Comparison of ENCODE assay signal across 8 mouse cellular contexts in genomic region chr7:123235449-123235848, GRCm38 (mm10). TPM values are rescaled to one million over a fixed set of nuclear protein-coding genes. Genes with fewer than 3 reads are reported as not detected.
DNase-seq lines count a peak whose midpoint lies in the region; ATAC-seq and TF ChIP-seq lines count a peak whose summit lies in the region.
"Had no signal": no experiment of that assay in that cellular context is flagged by ENCODE, and none has a peak within 500 bp of the region (broad histone marks: within the 10 kb centered on the region; RNA-seq: fewer than 3 reads in every experiment).

No protein-coding gene starts in this region.

- no peaks in the 10 kb centered on the region for H3K27me3 ChIP-seq in liver, postnatal 0 days (ENCODE audit: insufficient read depth, low read length)
- H3K27me3 ChIP-seq in liver, embryonic 12.5 days (replicated peaks), result no peaks in the 10 kb centered on the region
- no peaks in the 10 kb centered on the region for H3K27me3 ChIP-seq in heart, embryonic 10.5 days (ENCODE audit: insufficient read depth, poor library complexity, severe bottlenecking)
- H3K27me3 ChIP-seq: limb, embryonic 12.5 days had no signal

- ATAC-seq in liver, postnatal 0 days, result no peak
- ATAC-seq in liver, embryonic 12.5 days, result no peak
- peak; percentile 90 for ATAC-seq in megakaryocyte progenitor cell, adult 5-6 weeks (replicated peaks; ENCODE audit: poor library complexity)

- no peaks in the 10 kb centered on the region for H3K4me1 ChIP-seq in liver, postnatal 0 days (ENCODE audit: insufficient read depth)
- H3K4me1 ChIP-seq in liver, embryonic 12.5 days, result no peaks in the 10 kb centered on the region
- peaks cover 13% of the 10 kb centered on the region; the same call in 1 of the 2 replicates for H3K4me1 ChIP-seq in heart, embryonic 10.5 days
- H3K4me1 ChIP-seq: limb, embryonic 12.5 days had no signal

- H3K9ac ChIP-seq in liver, postnatal 0 days (replicated peaks), result no peak overlapping the region
- H3K9ac ChIP-seq in liver, embryonic 12.5 days, result no peak overlapping the region
- H3K9ac ChIP-seq: limb, embryonic 12.5 days had no signal

- DNase-seq in liver, postnatal 0 days, result peak; percentile 49
- peak; percentile 18 for DNase-seq in Muller cell, postnatal 12 days (ENCODE audit: inconsistent ontology term)
- peak; percentile 45 for DNase-seq in c-Kit-positive CD71-negative TER-119-negative erythroid progenitor cells, embryonic 14.5 days (ENCODE audit: low read depth)
- no peak for DNase-seq in cerebellum, adult 11-12 months
- no peak for DNase-seq in heart, embryonic 10.5 days (ENCODE audit: low spot score)

- H3K36me3 ChIP-seq in liver, postnatal 0 days (replicated peaks; ENCODE audit: insufficient read depth, low read length), result no peaks in the 10 kb centered on the region
- no peaks in the 10 kb centered on the region for H3K36me3 ChIP-seq in liver, embryonic 12.5 days
- H3K36me3 ChIP-seq in heart, embryonic 10.5 days, result no peaks in the 10 kb centered on the region
- H3K36me3 ChIP-seq: limb, embryonic 12.5 days had no signal

- H3K4me2 ChIP-seq in liver, postnatal 0 days (ENCODE audit: low read depth, low read length), result no peak overlapping the region
- no peak overlapping the region for H3K4me2 ChIP-seq in liver, embryonic 12.5 days
- H3K4me2 ChIP-seq: limb, embryonic 12.5 days had no signal

- TF ChIP-seq CTCF in liver, postnatal 0 days (IDR thresholded peaks at IDR 0.05; ENCODE audit: low read depth), result no peak

- H3K27ac ChIP-seq in liver, postnatal 0 days (ENCODE audit: low read depth), result no peak overlapping the region
- no peak overlapping the region for H3K27ac ChIP-seq in liver, embryonic 12.5 days
- no peak overlapping the region for H3K27ac ChIP-seq in heart, embryonic 10.5 days
- H3K27ac ChIP-seq: limb, embryonic 12.5 days had no signal

- no peak overlapping the region for H3K4me3 ChIP-seq in liver, postnatal 0 days (ENCODE audit: low read depth, low read length)
- no peak overlapping the region for H3K4me3 ChIP-seq in liver, embryonic 12.5 days
- no peak overlapping the region for H3K4me3 ChIP-seq in heart, embryonic 10.5 days
- H3K4me3 ChIP-seq: limb, embryonic 12.5 days had no signal

- no peak for TF ChIP-seq EP300 in liver, postnatal 0 days (IDR thresholded peaks at IDR 0.05; ENCODE audit: low read depth)

- WGBS in liver, postnatal 0 days (ENCODE audit: insufficient replicate concordance), result 15% methylated on average over 4 of the region's 4 CpGs
- 11% methylated on average over 4 of the region's 4 CpGs for WGBS in liver, embryonic 12.5 days (ENCODE audit: insufficient replicate concordance)
- 25% methylated on average over 4 of the region's 4 CpGs for WGBS in heart, embryonic 10.5 days

- H3K9me3 ChIP-seq in liver, postnatal 0 days (ENCODE audit: low read length), result no peaks in the 10 kb centered on the region
- H3K9me3 ChIP-seq in liver, embryonic 12.5 days (replicated peaks), result no peaks in the 10 kb centered on the region
- no peaks in the 10 kb centered on the region for H3K9me3 ChIP-seq in heart, embryonic 10.5 days
- H3K9me3 ChIP-seq: limb, embryonic 12.5 days had no signal

RNA-seq across cellular contexts. Expression of gene Slc5a11, which starts 20.9 kb away (rescaled TPM):
- 0.27 and 0.28 TPM in 2 replicates for polyA plus RNA-seq in liver, postnatal 0 days (2015; fragmentation: Nextera tagmentation; extraction: Ambion mirVana)
- polyA plus RNA-seq in liver, embryonic 12.5 days (2016; fragmentation: Nextera tagmentation; extraction: Ambion mirVana), result 0.24 and 0.30 TPM in 2 replicates
- total RNA-seq in megakaryocyte progenitor cell, adult 5-6 weeks (2015), result 1.3 and 1.7 TPM in 2 replicates
- total RNA-seq in megakaryocyte progenitor cell, adult 5-6 weeks (2017), result 5.6 and 21.3 TPM in 2 replicates
- 0.28 and 0.50 TPM in 2 replicates for polyA plus RNA-seq in heart, embryonic 10.5 days (2016; fragmentation: Nextera tagmentation; extraction: Ambion mirVana)

Comparison
In these comparisons a context has a peak if more than half of its experiments do, and no peak if none do; other contexts are left out.
1. DNase-seq: peak in liver, postnatal 0 days (single experiment), Muller cell, postnatal 12 days (single experiment) and c-Kit-positive CD71-negative TER-119-negative erythroid progenitor cells, embryonic 14.5 days (single experiment); none in cerebellum, adult 11-12 months (single experiment) and heart, embryonic 10.5 days (single experiment).